Mouse (Mus musculus) heart, embryonic 12.5 days (tissue): ENCODE data around the gene Acaca. TPM values are rescaled to one million over a fixed set of nuclear protein-coding genes. Genes with fewer than 3 reads are reported as not detected.
A peak's percentile ranks its signal among the peaks of the same experiment; 100 is the strongest.

ENCODE experiments used
- ATAC-seq: fragments of 200-750 bp; cut with Nextera tagmentation; 2 replicates; pipeline ENCODE4 v1.8.0; 2017; ENCODE audit warnings: moderate TSS enrichment, moderate library complexity; ENCODE audit not compliant: insufficient number of reproducible peaks, low FRiP score
- H3K27ac ChIP-seq: fragments of 300-500 bp; sonication (generic); 2 replicates; pipeline ENCODE4 v1.5.1; 2016; ENCODE audit warnings: mild to moderate bottlenecking, moderate library complexity; ENCODE audit not compliant: poor library complexity, severe bottlenecking
- H3K27me3 ChIP-seq: fragments of 300-500 bp; sonication (generic); replicated peaks from 2 replicates; pipeline ENCODE4 v1.6.1; 2016; ENCODE audit warnings: mild to moderate bottlenecking, moderate library complexity
- H3K36me3 ChIP-seq: fragments of 300-500 bp; sonication (generic); 2 replicates; pipeline ENCODE4 v1.6.1; 2016; ENCODE audit warnings: mild to moderate bottlenecking, moderate library complexity
- H3K4me1 ChIP-seq: fragments of 300-500 bp; sonication (generic); replicated peaks from 2 replicates; pipeline ENCODE4 v1.6.1; 2016; ENCODE audit warnings: mild to moderate bottlenecking
- H3K4me2 ChIP-seq: fragments of 300-500 bp; sonication (generic); 2 replicates; pipeline ENCODE4 v1.6.1; 2016; ENCODE audit warnings: mild to moderate bottlenecking, moderate library complexity
- H3K4me3 ChIP-seq: fragments of 300-500 bp; sonication (generic); 2 replicates; pipeline ENCODE4 v1.5.1; 2016; ENCODE audit warnings: mild to moderate bottlenecking
- H3K9ac ChIP-seq: fragments of 300-500 bp; sonication (generic); 2 replicates; pipeline ENCODE4 v1.6.1; 2016; ENCODE audit warnings: mild to moderate bottlenecking, moderate library complexity
- H3K9me3 ChIP-seq: fragments of 300-500 bp; sonication (generic); replicated peaks from 2 replicates; pipeline ENCODE4 v1.6.1; 2016; ENCODE audit warnings: mild to moderate bottlenecking, moderate library complexity
- WGBS: fragments of 180-500 bp; shearing (Covaris S2); methylation state at CpG from one replicate; pipeline ENCODE4 v1.1.7; 2016; 5-methylcytosine and 5-hydroxymethylcytosine counted together
- polyA plus RNA-seq: library from polyadenylated mRNA; unstranded; fragments of >200 nt; fragmentation: Nextera tagmentation; extraction: Ambion mirVana; gene quantifications from 2 replicates; pipeline ENCODE4 v1.2.1, GENCODE M21; 2016

Acaca gene
- polyA plus RNA-seq = 13.1 and 15.4 TPM in 2 replicates

GRCm38 (mm10) chr11:84128943-84129798 is at the start of gene Acaca, which contains the start of gene Tada2a:
Gene Acaca (plus strand): TSS chr11:84129672.
Gene Tada2a (minus strand): TSS chr11:84129600.
- Histone ChIP-seq H3K4me2 (peak within 1 kb of the TSS; percentile 85), H3K27ac (peak within 1 kb of the TSS; percentile 38; the same call in 1 of the 2 replicates), H3K9ac (peak within 1 kb of the TSS; percentile 91), H3K27me3 (peaks cover 4% of the 10 kb centered on the region; the same call in 1 of the 2 replicates), H3K4me3 (peak within 1 kb of the TSS; percentile 92), H3K9me3 (no peaks in the 10 kb centered on the region), H3K36me3 (peaks cover 27% of the 10 kb centered on the region), H3K4me1 (peaks cover 6% of the 10 kb centered on the region; the same call in 1 of the 2 replicates)
- peak; percentile 95 for ATAC-seq
- WGBS = under 1% methylated on average over 78 of the region's 83 CpGs

- ATAC-seq = no peak
- H3K4me1 ChIP-seq = peaks cover 18% of the 10 kb centered on the region
- H3K27me3 ChIP-seq = no peaks in the 10 kb centered on the region
- H3K4me3 ChIP-seq = no peak overlapping the region
- no peaks in the 10 kb centered on the region for H3K9me3 ChIP-seq
- H3K27ac ChIP-seq = peak overlapping the region; percentile 61
- H3K9ac ChIP-seq = no peak overlapping the region
- 48% methylated on average over 4 of the region's 4 CpGs for WGBS
- H3K4me2 ChIP-seq = 0 out of 2 replicates have a peak overlapping the region, but pooled peaks have one; percentile 9
- H3K36me3 ChIP-seq = peaks cover 42% of the 10 kb centered on the region
Measured at GRCm38 (mm10) chr11:84079887-84080286, 49.6 kb upstream of the Acaca start.

GRCm38 (mm10) chr11:84080327-84080726 is 49.1 kb upstream of the Acaca start:
- Histone ChIP-seq H3K4me1 (peaks cover 18% of the 10 kb centered on the region), H3K4me3 (no peak overlapping the region), H3K27ac (peak overlapping the region; percentile 61), H3K9me3 (no peaks in the 10 kb centered on the region), H3K9ac (no peak overlapping the region), H3K36me3 (peaks cover 42% of the 10 kb centered on the region), H3K27me3 (no peaks in the 10 kb centered on the region), H3K4me2 (0 out of 2 replicates have a peak overlapping the region, but pooled peaks have one; percentile 9)
- 71% methylated on average over 3 of the region's 3 CpGs for WGBS
- ATAC-seq = no peak

GRCm38 (mm10) chr11:84081901-84082300 is 47.6 kb upstream of the Acaca start:
- no peak overlapping the region for H3K9ac ChIP-seq
- WGBS = 89% methylated on average over 5 of the region's 5 CpGs
- no peak overlapping the region for H3K4me3 ChIP-seq
- peaks cover 18% of the 10 kb centered on the region for H3K4me1 ChIP-seq
- no peak overlapping the region for H3K27ac ChIP-seq
- H3K36me3 ChIP-seq = peaks cover 52% of the 10 kb centered on the region
- no peak for ATAC-seq
- H3K27me3 ChIP-seq = no peaks in the 10 kb centered on the region
- H3K4me2 ChIP-seq = no peak overlapping the region
- H3K9me3 ChIP-seq = no peaks in the 10 kb centered on the region

GRCm38 (mm10) chr11:84090572-84090971 is 38.9 kb upstream of the Acaca start:
- H3K4me1 ChIP-seq = no peaks in the 10 kb centered on the region
- H3K4me3 ChIP-seq = no peak overlapping the region
- H3K9ac ChIP-seq = no peak overlapping the region
- H3K9me3 ChIP-seq = no peaks in the 10 kb centered on the region
- no peak overlapping the region for H3K4me2 ChIP-seq
- H3K27ac ChIP-seq = no peak overlapping the region
- 92% methylated on average over 8 of the region's 8 CpGs for WGBS
- ATAC-seq = no peak
- no peaks in the 10 kb centered on the region for H3K27me3 ChIP-seq
- peaks cover 66% of the 10 kb centered on the region for H3K36me3 ChIP-seq

GRCm38 (mm10) chr11:84095084-84095483 is 34.4 kb upstream of the Acaca start:
- ATAC-seq = no peak
- H3K27ac ChIP-seq = no peak overlapping the region
- no peak overlapping the region for H3K4me2 ChIP-seq
- 80% methylated on average over 4 of the region's 4 CpGs for WGBS
- no peaks in the 10 kb centered on the region for H3K27me3 ChIP-seq
- no peaks in the 10 kb centered on the region for H3K9me3 ChIP-seq
- H3K4me1 ChIP-seq = no peaks in the 10 kb centered on the region
- H3K4me3 ChIP-seq = no peak overlapping the region
- peaks cover 70% of the 10 kb centered on the region for H3K36me3 ChIP-seq
- no peak overlapping the region for H3K9ac ChIP-seq

- Histone ChIP-seq H3K4me2 (no peak overlapping the region), H3K4me3 (no peak overlapping the region), H3K9ac (no peak overlapping the region), H3K27ac (no peak overlapping the region), H3K4me1 (peaks cover 9% of the 10 kb centered on the region), H3K9me3 (no peaks in the 10 kb centered on the region), H3K36me3 (peaks cover 66% of the 10 kb centered on the region), H3K27me3 (no peaks in the 10 kb centered on the region)
- no peak for ATAC-seq
- WGBS = 74% methylated on average over 5 of the region's 5 CpGs
Measured at GRCm38 (mm10) chr11:84097251-84097998, 32.0 kb upstream of the Acaca start.

- Histone ChIP-seq H3K4me2 (no peak overlapping the region), H3K4me3 (no peak overlapping the region), H3K9ac (0 out of 2 replicates have a peak overlapping the region, but pooled peaks have one; percentile 5), H3K36me3 (peaks cover 80% of the 10 kb centered on the region), H3K9me3 (no peaks in the 10 kb centered on the region), H3K4me1 (peaks cover 9% of the 10 kb centered on the region), H3K27me3 (no peaks in the 10 kb centered on the region), H3K27ac (no peak overlapping the region)
- ATAC-seq = no peak
Measured at GRCm38 (mm10) chr11:84101182-84101581, 28.3 kb upstream of the Acaca start.

- no peak overlapping the region for H3K9ac ChIP-seq
- 90% methylated on average over 6 of the region's 6 CpGs for WGBS
- H3K4me1 ChIP-seq = peaks cover 9% of the 10 kb centered on the region
- ATAC-seq = no peak
- no peaks in the 10 kb centered on the region for H3K9me3 ChIP-seq
- H3K27me3 ChIP-seq = no peaks in the 10 kb centered on the region
- H3K36me3 ChIP-seq = peaks cover 84% of the 10 kb centered on the region
- H3K4me3 ChIP-seq = no peak overlapping the region
- no peak overlapping the region for H3K27ac ChIP-seq
- H3K4me2 ChIP-seq = no peak overlapping the region
Measured at GRCm38 (mm10) chr11:84104036-84104435, 25.4 kb upstream of the Acaca start.

- Histone ChIP-seq H3K27ac (no peak overlapping the region), H3K27me3 (no peaks in the 10 kb centered on the region), H3K4me2 (no peak overlapping the region), H3K4me1 (no peaks in the 10 kb centered on the region), H3K36me3 (peaks cover 81% of the 10 kb centered on the region), H3K9me3 (no peaks in the 10 kb centered on the region), H3K4me3 (no peak overlapping the region), H3K9ac (no peak overlapping the region)
- 68% methylated on average over 2 of the region's 2 CpGs for WGBS
- ATAC-seq = no peak
Measured at GRCm38 (mm10) chr11:84107137-84107536, 22.3 kb upstream of the Acaca start.

GRCm38 (mm10) chr11:84113623-84114022 is 15.8 kb upstream of the Acaca start:
- ATAC-seq = no peak
- 85% methylated on average over 5 of the region's 5 CpGs for WGBS
- peaks cover 50% of the 10 kb centered on the region for H3K36me3 ChIP-seq
- no peaks in the 10 kb centered on the region for H3K27me3 ChIP-seq
- no peak overlapping the region for H3K4me2 ChIP-seq
- H3K9me3 ChIP-seq = no peaks in the 10 kb centered on the region
- H3K4me3 ChIP-seq = no peak overlapping the region
- H3K4me1 ChIP-seq = peaks cover 9% of the 10 kb centered on the region; the same call in 1 of the 2 replicates
- no peak overlapping the region for H3K9ac ChIP-seq
- H3K27ac ChIP-seq = no peak overlapping the region
